Mouse (Mus musculus): Measurements from ENCODE around the gene Plekhf1. TPM values are rescaled to one million over a fixed set of nuclear protein-coding genes. Genes with fewer than 3 reads are reported as not detected.
A peak's percentile ranks its signal among the peaks of the same experiment; 100 is the strongest.

The Plekhf1 gene
- polyA plus RNA-seq, 1 experiment from 2014 or later = 2.0 TPM

DNA sequence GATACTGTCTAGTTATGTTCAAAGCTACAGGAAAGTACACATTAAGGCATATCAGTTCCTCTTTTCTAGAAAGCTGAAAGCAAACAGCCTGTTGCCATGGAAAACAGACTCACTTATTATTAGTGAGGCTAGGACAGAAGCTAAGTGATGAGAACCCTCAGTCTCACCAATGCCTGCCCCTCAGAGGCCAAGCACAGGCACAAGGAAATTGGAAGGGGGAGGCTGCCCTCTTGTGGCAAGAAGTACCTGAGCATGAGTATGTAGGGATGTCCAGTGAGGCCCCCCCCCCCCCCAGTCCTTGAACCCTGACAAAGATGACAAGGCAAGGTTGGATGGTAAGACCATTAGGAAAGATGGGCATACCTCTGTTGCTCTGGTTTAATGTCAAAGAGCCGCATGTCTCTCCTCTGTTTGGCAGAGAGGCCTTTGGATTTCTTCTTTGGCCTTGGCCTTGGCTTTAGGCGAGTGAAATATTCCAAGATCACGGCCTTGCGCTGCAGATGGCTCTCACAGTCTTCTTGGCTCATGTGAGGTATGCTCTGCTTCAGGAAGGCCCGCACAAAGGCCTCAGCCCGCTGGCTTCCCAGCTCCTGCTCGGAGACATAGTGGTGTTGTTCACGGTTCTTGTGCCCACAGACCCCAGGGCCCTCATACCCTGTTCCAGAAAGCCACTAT, 39.3 kb upstream of the Plekhf1 start:
- no peak for TF ChIP-seq EP300 (optimal IDR thresholded peaks at IDR 0.05)
- TF ChIP-seq CTCF (IDR thresholded peaks at IDR 0.05; ENCODE audit: low read depth) = peak; percentile 79
- Histone ChIP-seq H3K27me3 (ENCODE audit: control insufficient read depth, insufficient read depth, low read length) (no peaks in the 10 kb centered on the region), H3K4me2 (replicated peaks; ENCODE audit: low read depth) (no peak overlapping the region), H3K4me1 (replicated peaks; ENCODE audit: control insufficient read depth, insufficient read depth) (0 out of 2 replicates have a peak, but pooled peaks cover 3% of the 10 kb centered on the region), H3K9ac (ENCODE audit: low read length) (no peak overlapping the region), H3K9me3 (ENCODE audit: control insufficient read depth, low read length) (no peaks in the 10 kb centered on the region), H3K4me3 (ENCODE audit: low read depth, low read length) (no peak overlapping the region), H3K27ac (replicated peaks) (no peak overlapping the region), H3K36me3 (ENCODE audit: control insufficient read depth, insufficient read depth, low read length) (peaks cover 11% of the 10 kb centered on the region; the same call in 1 of the 2 replicates)
- ATAC-seq (ENCODE audit: low FRiP score, low TSS enrichment) (0 out of 2 replicates have a peak, but pooled peaks have one; percentile 46), DNase-seq (ENCODE audit: low spot score) (peak; percentile 59)
- WGBS = 86% methylated on average over 8 of the region's 8 CpGs

DNA sequence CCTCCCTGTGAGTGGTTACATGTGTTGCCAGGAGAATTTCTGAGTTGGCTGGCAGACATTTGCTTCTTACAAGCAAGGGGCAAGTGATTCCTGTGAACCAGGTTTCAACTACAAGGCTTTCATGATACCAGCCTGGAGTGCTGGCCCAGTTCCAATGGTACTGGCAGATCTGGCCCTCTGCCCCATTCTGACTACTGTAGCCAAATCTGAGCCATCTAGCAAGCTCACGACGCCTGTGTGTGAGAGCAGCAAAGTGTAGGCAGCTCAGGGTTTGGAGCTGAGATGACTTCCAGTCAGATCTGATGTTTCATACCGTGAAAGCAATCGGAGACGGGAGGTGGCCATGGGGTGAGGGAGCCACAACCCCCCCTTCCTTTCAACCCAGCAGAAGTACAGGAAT, 34.6 kb upstream of the Plekhf1 start:
- Histone ChIP-seq H3K4me2 (replicated peaks; ENCODE audit: low read depth) (no peak overlapping the region), H3K36me3 (ENCODE audit: control insufficient read depth, insufficient read depth, low read length) (peaks cover 12% of the 10 kb centered on the region; the same call in 1 of the 2 replicates), H3K27me3 (ENCODE audit: control insufficient read depth, insufficient read depth, low read length) (no peaks in the 10 kb centered on the region), H3K9me3 (ENCODE audit: control insufficient read depth, low read length) (no peaks in the 10 kb centered on the region), H3K27ac (replicated peaks) (no peak overlapping the region), H3K4me3 (ENCODE audit: low read depth, low read length) (no peak overlapping the region), H3K4me1 (replicated peaks; ENCODE audit: control insufficient read depth, insufficient read depth) (no peaks in the 10 kb centered on the region), H3K9ac (ENCODE audit: low read length) (no peak overlapping the region)
- TF ChIP-seq CTCF (IDR thresholded peaks at IDR 0.05; ENCODE audit: low read depth) (no peak), EP300 (optimal IDR thresholded peaks at IDR 0.05) (no peak)
- WGBS = 80% methylated on average over 5 of the region's 5 CpGs
- no peak for DNase-seq (ENCODE audit: low spot score)
- ATAC-seq (ENCODE audit: low FRiP score, low TSS enrichment) = no peak

DNA sequence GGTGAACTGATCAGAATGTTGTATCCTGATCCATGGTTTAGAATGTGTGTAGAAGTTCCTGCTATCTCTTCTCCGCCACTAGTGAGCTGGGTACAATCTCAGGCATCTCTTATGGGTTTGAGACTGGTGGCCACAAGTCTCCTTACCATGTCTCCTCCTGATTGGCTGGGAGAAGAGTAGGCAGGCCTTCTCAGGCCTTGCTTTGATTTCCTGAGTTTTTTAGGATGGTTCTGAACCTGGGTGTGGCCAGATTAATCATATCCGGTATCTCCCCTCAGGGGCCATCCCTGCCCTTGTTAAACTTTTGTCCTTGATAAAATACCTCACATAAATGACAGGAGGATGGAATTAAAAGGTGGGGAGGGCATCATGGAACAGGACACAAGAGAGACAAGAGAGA, 31.8 kb upstream of the Plekhf1 start:
- Histone ChIP-seq H3K27me3 (ENCODE audit: control insufficient read depth, insufficient read depth, low read length) (no peaks in the 10 kb centered on the region), H3K4me1 (replicated peaks; ENCODE audit: control insufficient read depth, insufficient read depth) (no peaks in the 10 kb centered on the region), H3K9me3 (ENCODE audit: control insufficient read depth, low read length) (no peaks in the 10 kb centered on the region), H3K27ac (replicated peaks) (no peak overlapping the region), H3K4me2 (replicated peaks; ENCODE audit: low read depth) (no peak overlapping the region), H3K36me3 (ENCODE audit: control insufficient read depth, insufficient read depth, low read length) (peaks cover 12% of the 10 kb centered on the region; the same call in 1 of the 2 replicates), H3K4me3 (ENCODE audit: low read depth, low read length) (no peak overlapping the region), H3K9ac (ENCODE audit: low read length) (no peak overlapping the region)
- no peak for TF ChIP-seq CTCF (IDR thresholded peaks at IDR 0.05; ENCODE audit: low read depth)
- no peak for TF ChIP-seq EP300 (optimal IDR thresholded peaks at IDR 0.05)
- DNase-seq (ENCODE audit: low spot score) = no peak
- no peak for ATAC-seq (ENCODE audit: low FRiP score, low TSS enrichment)
- 89% methylated on average over 2 of the region's 2 CpGs for WGBS

DNA sequence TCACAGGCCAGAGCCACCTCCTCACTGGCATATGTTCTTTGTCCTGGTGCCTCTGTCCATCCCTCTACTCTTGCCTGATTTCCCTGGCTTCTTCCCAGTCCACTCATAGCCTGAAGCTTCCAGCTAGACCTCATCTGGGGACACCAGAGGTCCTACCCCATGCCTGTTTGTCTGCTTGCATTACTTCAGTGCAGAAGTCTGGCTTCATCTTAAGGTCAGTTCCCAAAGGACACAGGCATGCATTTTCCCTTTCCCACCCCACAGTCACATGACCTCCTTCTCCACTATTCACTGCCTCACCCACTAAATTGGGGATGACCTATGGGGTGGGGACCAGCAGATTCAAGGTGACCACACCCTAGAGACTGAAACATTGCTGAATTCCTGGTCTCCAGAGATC, 25.6 kb upstream of the Plekhf1 start:
- ATAC-seq (ENCODE audit: low FRiP score, low TSS enrichment) (no peak), DNase-seq (ENCODE audit: low spot score) (no peak)
- Histone ChIP-seq H3K9me3 (ENCODE audit: control insufficient read depth, low read length) (no peaks in the 10 kb centered on the region), H3K27ac (replicated peaks) (no peak overlapping the region), H3K4me1 (replicated peaks; ENCODE audit: control insufficient read depth, insufficient read depth) (no peaks in the 10 kb centered on the region), H3K27me3 (ENCODE audit: control insufficient read depth, insufficient read depth, low read length) (no peaks in the 10 kb centered on the region), H3K4me3 (ENCODE audit: low read depth, low read length) (no peak overlapping the region), H3K36me3 (ENCODE audit: control insufficient read depth, insufficient read depth, low read length) (no peaks in the 10 kb centered on the region), H3K9ac (ENCODE audit: low read length) (no peak overlapping the region), H3K4me2 (replicated peaks; ENCODE audit: low read depth) (no peak overlapping the region)
- TF ChIP-seq CTCF (IDR thresholded peaks at IDR 0.05; ENCODE audit: low read depth) (no peak), EP300 (optimal IDR thresholded peaks at IDR 0.05) (no peak)

DNA sequence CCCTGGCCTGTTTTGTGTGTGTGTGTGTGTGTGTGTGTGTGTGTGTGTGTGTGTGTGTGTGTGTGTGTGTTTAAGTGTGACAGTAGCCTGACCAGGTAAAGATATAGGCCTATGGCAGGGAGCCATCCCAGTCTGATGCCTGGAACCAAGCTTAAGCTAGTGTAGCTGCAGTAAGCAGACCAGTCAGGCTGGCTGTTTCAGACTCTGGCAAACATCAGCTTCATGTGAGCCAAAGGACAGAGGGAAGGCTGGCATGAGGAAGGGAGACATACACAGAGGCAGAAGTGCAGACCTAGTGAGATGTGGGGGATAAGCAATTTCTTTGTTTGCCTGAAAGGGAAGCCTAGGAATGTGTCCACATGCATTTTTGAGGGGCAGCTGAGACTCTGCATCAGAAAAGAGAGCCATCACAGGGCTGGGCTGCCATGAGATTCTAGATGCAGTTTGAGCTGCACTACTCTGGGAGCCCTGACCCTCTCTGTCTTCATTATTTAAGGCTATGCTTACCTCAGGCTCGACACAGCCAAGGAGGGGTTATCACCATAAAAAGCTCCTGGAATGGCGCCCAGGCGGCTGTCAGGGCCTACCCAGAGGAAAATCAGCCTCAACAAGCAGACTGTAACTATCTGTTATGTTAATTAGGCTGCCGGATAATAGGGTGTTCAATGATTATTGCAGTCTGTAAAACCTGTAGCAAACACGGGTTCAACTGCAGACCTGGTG, 23.8 kb upstream of the Plekhf1 start:
- H3K4me3 ChIP-seq (ENCODE audit: low read depth, low read length) = no peak overlapping the region
- no peak for TF ChIP-seq EP300 (optimal IDR thresholded peaks at IDR 0.05)
- no peaks in the 10 kb centered on the region for H3K36me3 ChIP-seq (ENCODE audit: control insufficient read depth, insufficient read depth, low read length)
- no peak overlapping the region for H3K9ac ChIP-seq (ENCODE audit: low read length)
- 45% methylated on average over 5 of the region's 5 CpGs for WGBS
- no peak overlapping the region for H3K4me2 ChIP-seq (replicated peaks; ENCODE audit: low read depth)
- ATAC-seq (ENCODE audit: low FRiP score, low TSS enrichment) = no peak
- no peak overlapping the region for H3K27ac ChIP-seq (replicated peaks)
- H3K9me3 ChIP-seq (ENCODE audit: control insufficient read depth, low read length) = no peaks in the 10 kb centered on the region
- no peaks in the 10 kb centered on the region for H3K4me1 ChIP-seq (replicated peaks; ENCODE audit: control insufficient read depth, insufficient read depth)
- no peak for DNase-seq (ENCODE audit: low spot score)
- H3K27me3 ChIP-seq (ENCODE audit: control insufficient read depth, insufficient read depth, low read length) = no peaks in the 10 kb centered on the region

DNA sequence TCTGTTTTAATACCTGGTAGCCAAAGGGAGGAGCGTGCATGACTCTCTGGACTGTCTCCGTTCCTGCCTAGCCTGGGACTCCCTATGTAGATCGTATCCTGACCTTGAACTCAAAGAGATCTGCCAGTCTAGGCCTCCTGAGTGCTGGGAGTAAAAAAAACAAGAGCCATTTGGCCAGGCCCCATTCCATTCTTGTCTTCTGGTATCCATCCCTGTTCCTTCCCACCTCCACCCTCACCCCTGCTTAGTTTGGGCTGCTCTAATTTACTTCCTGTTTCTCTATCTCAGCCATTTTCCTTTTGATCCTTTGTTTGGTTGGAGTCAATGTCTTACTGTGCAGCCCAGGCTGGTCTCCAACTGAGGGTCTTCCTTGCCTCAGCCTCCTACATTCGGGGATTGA, 14.6 kb upstream of the Plekhf1 start:
- no peaks in the 10 kb centered on the region for H3K36me3 ChIP-seq (ENCODE audit: control insufficient read depth, insufficient read depth, low read length)
- H3K27ac ChIP-seq (replicated peaks) = no peak overlapping the region
- no peak overlapping the region for H3K4me3 ChIP-seq (ENCODE audit: low read depth, low read length)
- no peaks in the 10 kb centered on the region for H3K9me3 ChIP-seq (ENCODE audit: control insufficient read depth, low read length)
- DNase-seq (ENCODE audit: low spot score) (no peak), ATAC-seq (ENCODE audit: low FRiP score, low TSS enrichment) (no peak)
- TF ChIP-seq CTCF (IDR thresholded peaks at IDR 0.05; ENCODE audit: low read depth) (no peak), EP300 (optimal IDR thresholded peaks at IDR 0.05) (no peak)
- no peaks in the 10 kb centered on the region for H3K27me3 ChIP-seq (ENCODE audit: control insufficient read depth, insufficient read depth, low read length)
- no peaks in the 10 kb centered on the region for H3K4me1 ChIP-seq (replicated peaks; ENCODE audit: control insufficient read depth, insufficient read depth)
- H3K9ac ChIP-seq (ENCODE audit: low read length) = no peak overlapping the region
- WGBS = 83% methylated on average over 4 of the region's 4 CpGs
- no peak overlapping the region for H3K4me2 ChIP-seq (replicated peaks; ENCODE audit: low read depth)

Measured in stomach, postnatal 0 days (tissue).